Mouse (Mus musculus): ENCODE results near the gene Mdh2. TPM values are rescaled to one million over a fixed set of nuclear protein-coding genes. Genes with fewer than 3 reads are reported as not detected.

The Mdh2 gene
- 368 and 514 TPM in 2 replicates for polyA plus RNA-seq (2012; rRNA removed)

GRCm38 (mm10) chr5:135778471-135779445, at the start of gene Mdh2:
TSS of gene Mdh2 (plus strand) at chr5:135778480.

GRCm38 (mm10) chr5:135743741-135744609, 34.3 kb upstream of the Mdh2 start, which contains the start of gene Tmem120a:
TSS of gene Tmem120a (minus strand) at chr5:135744448.

GRCm38 (mm10) chr5:135777796-135778470, 347 bp upstream of the Mdh2 start, which contains the start of gene Styxl1:
TSS of gene Styxl1 (minus strand) at chr5:135778385.

GRCm38 (mm10) chr5:135806555-135807262, 28.4 kb downstream of the Mdh2 start, which contains the start of gene Srrm3:
TSS of gene Srrm3 (plus strand) at chr5:135806890.

Other genes starting within 250 kb of the Mdh2 start
- 37.4 and 50.7 TPM in 2 replicates for gene Hip1, start 233.4 kb upstream of the Mdh2 start, polyA plus RNA-seq (2012; rRNA removed)
- not detected in 2 replicates for gene Ccl26, start 214.9 kb upstream of the Mdh2 start, polyA plus RNA-seq (2012; rRNA removed)
- gene Ccl24, start 205.4 kb upstream of the Mdh2 start, polyA plus RNA-seq (2012; rRNA removed), result 1.1 and 1.9 TPM in 2 replicates
- 31.3 and 43.9 TPM in 2 replicates for gene Rhbdd2, start 145.9 kb upstream of the Mdh2 start, polyA plus RNA-seq (2012; rRNA removed)
- gene Por, start 108.4 kb upstream of the Mdh2 start, polyA plus RNA-seq (2012; rRNA removed), result 98.3 and 105 TPM in 2 replicates
- 17.2 and 21.9 TPM in 2 replicates for gene Tmem120a, start 34.0 kb upstream of the Mdh2 start, polyA plus RNA-seq (2012; rRNA removed)
- 0.09 TPM in 1 of 2 replicates, not detected in the other for gene Styxl1, start 95 bp upstream of the Mdh2 start, polyA plus RNA-seq (2012; rRNA removed)
- gene Srrm3, start 28.4 kb downstream of the Mdh2 start, polyA plus RNA-seq (2012; rRNA removed), result 25.2 and 42.1 TPM in 2 replicates
- 17.4 and 33.9 TPM in 2 replicates for gene Hspb1, start 109.4 kb downstream of the Mdh2 start, polyA plus RNA-seq (2012; rRNA removed)
- 154 and 188 TPM in 2 replicates for gene Ywhag, start 156.1 kb downstream of the Mdh2 start, polyA plus RNA-seq (2012; rRNA removed)
- 1.3 and 4.9 TPM in 2 replicates for gene Ssc4d, start 196.1 kb downstream of the Mdh2 start, polyA plus RNA-seq (2012; rRNA removed)
- 0.09 and 0.10 TPM in 2 replicates for gene Zp3, start 201.6 kb downstream of the Mdh2 start, polyA plus RNA-seq (2012; rRNA removed)
- 17.9 and 23.2 TPM in 2 replicates for gene Dtx2, start 216.3 kb downstream of the Mdh2 start, polyA plus RNA-seq (2012; rRNA removed)

All from central nervous system, embryonic 11.5 days (tissue).